Mouse (Mus musculus) kidney, embryonic 16.5 days (tissue): Measurements from ENCODE around the gene Pgrmc1. TPM values are rescaled to one million over a fixed set of nuclear protein-coding genes. Genes with fewer than 3 reads are reported as not detected.

Source experiments
- polyA plus RNA-seq: library from polyadenylated mRNA; unstranded; fragments of >200 nt; fragmentation: Nextera tagmentation; extraction: Ambion mirVana; gene quantifications from 2 replicates; pipeline ENCODE4 v1.2.1, GENCODE M21; 2015

Pgrmc1 gene
- polyA plus RNA-seq, 1 experiment from 2014 or later = 318 TPM

Other genes with a start within 250 kb of the Pgrmc1 start
- gene Gm6268, start 196.9 kb upstream of the Pgrmc1 start, polyA plus RNA-seq = not detected in 2 replicates
- gene Gm14569, start 106.4 kb upstream of the Pgrmc1 start, polyA plus RNA-seq = not detected in 2 replicates
- gene Akap17b, start 47.2 kb downstream of the Pgrmc1 start, polyA plus RNA-seq = 3.3 and 3.4 TPM in 2 replicates
- gene Slc25a43, start 145.5 kb downstream of the Pgrmc1 start, polyA plus RNA-seq = 2.9 and 3.3 TPM in 2 replicates
- gene Slc25a5, start 197.4 kb downstream of the Pgrmc1 start, polyA plus RNA-seq = 924 and 964 TPM in 2 replicates